Mouse (Mus musculus): ENCODE data around the gene Lrrc27. TPM values are rescaled to one million over a fixed set of nuclear protein-coding genes. Genes with fewer than 3 reads are reported as not detected.

The Lrrc27 gene
- polyA plus RNA-seq, 1 experiment from 2014 or later, result 5.2 TPM

- no peaks in the 10 kb centered on the region for H3K9me3 ChIP-seq (ENCODE audit: control insufficient read depth, low read length)
- no peaks in the 10 kb centered on the region for H3K36me3 ChIP-seq (replicated peaks; ENCODE audit: control insufficient read depth, insufficient read depth)
- no peak overlapping the region for H3K27ac ChIP-seq
- 77% methylated on average over 16 of the region's 16 CpGs for WGBS
- no peak for DNase-seq (ENCODE audit: low spot score)
- ATAC-seq (ENCODE audit: low FRiP score), result no peak
- no peak overlapping the region for H3K4me2 ChIP-seq (replicated peaks)
- H3K4me1 ChIP-seq (replicated peaks; ENCODE audit: control insufficient read depth, insufficient read depth, low read length), result no peaks in the 10 kb centered on the region; the same call in 1 of the 2 replicates
- no peak overlapping the region for H3K9ac ChIP-seq
- no peaks in the 10 kb centered on the region for H3K27me3 ChIP-seq (ENCODE audit: control insufficient read depth, insufficient read depth, low read length)
- no peak overlapping the region for H3K4me3 ChIP-seq (replicated peaks; ENCODE audit: low read length)
Measured at GRCm38 (mm10) chr7:139285295-139285943, 72.6 kb downstream of the Lrrc27 start.

GRCm38 (mm10) chr7:139288540-139288939 lies 75.8 kb downstream of the Lrrc27 start:
- Histone ChIP-seq H3K4me1 (replicated peaks; ENCODE audit: control insufficient read depth, insufficient read depth, low read length) (no peaks in the 10 kb centered on the region), H3K36me3 (replicated peaks; ENCODE audit: control insufficient read depth, insufficient read depth) (no peaks in the 10 kb centered on the region), H3K9ac (no peak overlapping the region), H3K9me3 (ENCODE audit: control insufficient read depth, low read length) (no peaks in the 10 kb centered on the region), H3K27me3 (ENCODE audit: control insufficient read depth, insufficient read depth, low read length) (no peaks in the 10 kb centered on the region), H3K27ac (no peak overlapping the region), H3K4me3 (replicated peaks; ENCODE audit: low read length) (no peak overlapping the region), H3K4me2 (replicated peaks) (no peak overlapping the region)
- no peak for DNase-seq (ENCODE audit: low spot score)
- 91% methylated on average over 7 of the region's 7 CpGs for WGBS
- no peak for ATAC-seq (ENCODE audit: low FRiP score)

Other genes with a start within 250 kb of the Lrrc27 start
- gene Dpysl4, start 127.0 kb upstream of the Lrrc27 start, polyA plus RNA-seq (2014; fragmentation: Nextera tagmentation; extraction: Ambion mirVana), result 211 and 216 TPM in 2 replicates
- gene Stk32c, start 319 bp downstream of the Lrrc27 start, polyA plus RNA-seq (2014; fragmentation: Nextera tagmentation; extraction: Ambion mirVana), result 1.2 and 2.8 TPM in 2 replicates
- gene Pwwp2b, start 35.5 kb downstream of the Lrrc27 start, polyA plus RNA-seq (2014; fragmentation: Nextera tagmentation; extraction: Ambion mirVana), result 5.2 and 5.3 TPM in 2 replicates
- 28.1 and 34.1 TPM in 2 replicates for gene Inpp5a, start 176.1 kb downstream of the Lrrc27 start, polyA plus RNA-seq (2014; fragmentation: Nextera tagmentation; extraction: Ambion mirVana)

Measured in hindbrain, embryonic 14.5 days (tissue).